Mouse (Mus musculus) gastrocnemius, adult 2 months (tissue): Measurements from ENCODE around the gene Il1r1. TPM values are rescaled to one million over a fixed set of nuclear protein-coding genes. Genes with fewer than 3 reads are reported as not detected.
"Not testable (repeated sequence)": the region's sequence is repeated elsewhere in the genome, so short reads cannot be mapped to it uniquely, and the experiment has no call there.

ENCODE experiments used
- DNase-seq: peaks from one replicate; pipeline ENCODE4 v3.0.0; 2022
- H3K27ac ChIP-seq: fragments of 200-600 bp; 2 replicates; pipeline ENCODE4 v1.8.1; 2022; ENCODE audit warnings: mild to moderate bottlenecking
- H3K4me3 ChIP-seq: fragments of 200-600 bp; 2 replicates; pipeline ENCODE4 v1.8.1; 2022; ENCODE audit warnings: mild to moderate bottlenecking, moderate library complexity
- CTCF ChIP-seq: fragments of 200-600 bp; IDR thresholded peaks from 2 replicates; pipeline ENCODE4 v1.8.1; 2022; ENCODE audit warnings: antibody characterized with exemption, mild to moderate bottlenecking, moderate library complexity
- intact Hi-C: fragments of 180-260 bp; cut with DNase I; formaldehyde crosslinking; loops from one replicate; pipeline ENCODE4 v1.15.1; 2025
- total RNA-seq, 2 experiments: library from RNA; stranded (reverse); gene quantifications; 2 replicates each; pipeline ENCODE4 v1.2.3; 2021

The Il1r1 gene
- total RNA-seq, 2 experiments from 2014 or later = 3.0 to 3.4 TPM

- no peak overlapping the region for H3K4me3 ChIP-seq
- intact Hi-C loops = no loop called here
Observed at GRCm38 (mm10) chr1:40282394-40282793, 57.5 kb downstream of the Il1r1 start.

GRCm38 (mm10) chr1:40283995-40284394, 59.1 kb downstream of the Il1r1 start:
- no peak for TF ChIP-seq CTCF
- intact Hi-C loops = no loop called here
- H3K27ac ChIP-seq = no peak overlapping the region
- DNase-seq = no peak
- no peak overlapping the region for H3K4me3 ChIP-seq

More at GRCm38 (mm10) chr1:40282394-40282793, 57.5 kb downstream of the Il1r1 start:
- TF ChIP-seq CTCF = no peak
- H3K27ac ChIP-seq = no peak overlapping the region
- no peak for DNase-seq

- no peak overlapping the region for H3K27ac ChIP-seq
- intact Hi-C loops = no loop called here
- TF ChIP-seq CTCF = no peak; the same call in 1 of the 2 replicates
- H3K4me3 ChIP-seq = no peak overlapping the region
- DNase-seq = no peak
Observed at GRCm38 (mm10) chr1:40290489-40291255, 65.8 kb downstream of the Il1r1 start.

- TF ChIP-seq CTCF = no peak
- Histone ChIP-seq H3K4me3 (no peak overlapping the region), H3K27ac (no peak overlapping the region)
- intact Hi-C loops = no loop called here
- DNase-seq = no peak
Observed at GRCm38 (mm10) chr1:40292231-40292630, 67.4 kb downstream of the Il1r1 start.

GRCm38 (mm10) chr1:40293891-40294290, 69.0 kb downstream of the Il1r1 start:
- H3K4me3 ChIP-seq = no peak overlapping the region
- no peak for DNase-seq
- no peak overlapping the region for H3K27ac ChIP-seq
- TF ChIP-seq CTCF = peak; percentile 44
- intact Hi-C loops = no loop called here

- DNase-seq = no peak
- Histone ChIP-seq H3K4me3 (no peak overlapping the region), H3K27ac (no peak overlapping the region)
- intact Hi-C loops = no loop called here
- no peak for TF ChIP-seq CTCF
Observed at GRCm38 (mm10) chr1:40294824-40295223, 69.9 kb downstream of the Il1r1 start.

- no peak for DNase-seq
- H3K27ac ChIP-seq = no peak overlapping the region
- intact Hi-C loops = no loop called here
- TF ChIP-seq CTCF = no peak
- H3K4me3 ChIP-seq = no peak overlapping the region
Observed at GRCm38 (mm10) chr1:40298053-40298452, 73.2 kb downstream of the Il1r1 start.

GRCm38 (mm10) chr1:40303179-40303866, 78.4 kb downstream of the Il1r1 start:
- no peak for TF ChIP-seq CTCF
- Histone ChIP-seq H3K27ac (no peak overlapping the region), H3K4me3 (no peak overlapping the region)
- intact Hi-C loops = no loop called here
- no peak for DNase-seq

- DNase-seq, H3K4me3 ChIP-seq, intact Hi-C loops: not testable (repeated sequence)
Observed at GRCm38 (mm10) chr1:40304321-40304720, 79.4 kb downstream of the Il1r1 start.

GRCm38 (mm10) chr1:40306111-40306510, 81.2 kb downstream of the Il1r1 start:
- intact Hi-C loops = no loop called here
- no peak for TF ChIP-seq CTCF
- no peak for DNase-seq
- Histone ChIP-seq H3K4me3 (no peak overlapping the region), H3K27ac (no peak overlapping the region)

More at GRCm38 (mm10) chr1:40304321-40304720, 79.4 kb downstream of the Il1r1 start:
- H3K27ac ChIP-seq = not testable (repeated sequence)

- TF ChIP-seq CTCF = no peak
- H3K4me3 ChIP-seq = no peak overlapping the region
- peak; percentile 36 for DNase-seq
- intact Hi-C loops = no loop called here
- no peak overlapping the region for H3K27ac ChIP-seq
Observed at GRCm38 (mm10) chr1:40311123-40311522, 86.2 kb downstream of the Il1r1 start.

GRCm38 (mm10) chr1:40311625-40312024, 86.7 kb downstream of the Il1r1 start:
- intact Hi-C loops = no loop called here
- TF ChIP-seq CTCF = no peak
- Histone ChIP-seq H3K4me3 (no peak overlapping the region), H3K27ac (no peak overlapping the region)
- DNase-seq = no peak

GRCm38 (mm10) chr1:40314016-40314415, 89.1 kb downstream of the Il1r1 start:
- no peak for TF ChIP-seq CTCF
- no peak for DNase-seq
- intact Hi-C loops = no loop called here
- H3K4me3 ChIP-seq = no peak overlapping the region
- no peak overlapping the region for H3K27ac ChIP-seq
